Mouse (Mus musculus): Measurements from ENCODE around the gene Car15.

DNA sequence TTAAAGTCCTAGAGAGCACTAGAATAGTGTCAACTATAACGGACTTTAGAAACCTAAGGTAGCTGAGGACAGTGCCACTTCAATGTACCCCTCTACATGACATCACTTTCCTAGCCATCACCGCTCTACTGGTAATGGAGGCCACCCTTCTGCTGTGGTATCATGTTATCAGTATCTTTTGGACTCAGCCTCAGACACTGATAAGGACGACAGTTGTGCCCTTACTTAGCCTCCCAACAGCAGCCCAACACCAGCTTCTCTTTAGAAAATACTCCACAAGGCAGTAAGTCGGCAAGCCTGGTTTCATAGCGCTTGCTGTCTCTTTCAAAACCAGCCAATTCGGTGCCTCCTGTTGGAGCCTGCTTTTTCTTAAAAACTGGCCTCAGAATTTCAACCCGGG is 3.6 kb downstream of the Car15 start:
- TF ChIP-seq MAX (IDR thresholded peaks at IDR 0.05; ENCODE audit: low read depth) (no peak), POLR2A (IDR thresholded peaks at IDR 0.05; ENCODE audit: insufficient read length, low read depth) (no peak), TCF12 (IDR thresholded peaks at IDR 0.05; ENCODE audit: insufficient read depth, poor library complexity, severe bottlenecking) (no peak), POLR2AphosphoS2 (IDR thresholded peaks at IDR 0.05; ENCODE audit: insufficient read length, low read depth) (no peak), MYOG (IDR thresholded peaks at IDR 0.05; ENCODE audit: control insufficient read depth in 1 of 3, insufficient read depth in 1 of 3, insufficient read length in 2 of 3, low read depth in 2 of 3) (no peak), E2F4 (IDR thresholded peaks at IDR 0.05; ENCODE audit: insufficient read depth) (no peak), USF1 (IDR thresholded peaks at IDR 0.05; ENCODE audit: low read depth) (no peak), MYOD1 (IDR thresholded peaks at IDR 0.05; ENCODE audit: control insufficient read depth in 1 of 3, insufficient read length in 2 of 3, low read depth in 2 of 3) (no peak), CEBPB (IDR thresholded peaks at IDR 0.05; ENCODE audit: insufficient read depth, poor library complexity, severe bottlenecking) (no peak), TCF3 (IDR thresholded peaks at IDR 0.05; ENCODE audit: insufficient read length, low read depth) (no peak), SRF (IDR thresholded peaks at IDR 0.05; ENCODE audit: control insufficient read depth, insufficient read length, low read depth) (no peak), REST (IDR thresholded peaks at IDR 0.05; ENCODE audit: insufficient read depth, insufficient read length) (no peak)

Measured in myocyte (in vitro differentiated cells).